Mouse (Mus musculus) natural killer cell, adult 2 months (primary cell): Measurements from ENCODE around the gene Shb.
A peak's percentile ranks its signal among the peaks of the same experiment; 100 is the strongest.

Experiments used
- DNase-seq, 2 experiments: peaks; one replicate each; pipeline ENCODE4 v3.0.0; 2022; ENCODE audit warnings: low spot score in 2 of 2

The Shb gene

DNA sequence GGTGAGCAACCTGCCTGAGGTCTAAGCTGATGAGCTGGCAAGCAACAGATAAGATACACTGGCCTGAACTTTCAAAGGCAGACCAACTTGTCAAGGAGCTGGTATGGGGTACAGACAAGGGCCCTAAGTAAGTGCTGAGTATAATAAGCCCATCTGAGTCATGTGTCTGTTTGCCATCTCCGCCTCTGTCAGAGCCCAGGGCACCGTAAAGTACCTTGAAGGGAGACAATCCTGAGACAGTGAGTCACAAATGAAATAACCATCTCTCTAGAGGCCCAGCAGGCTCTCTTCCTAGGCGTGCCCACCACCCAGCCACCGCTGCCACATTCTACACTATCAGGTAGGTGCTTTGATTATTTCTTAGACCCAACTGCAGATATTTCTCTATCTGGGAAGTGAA, 77.3 kb downstream of the Shb start:
- DNase-seq, result no peak

DNA sequence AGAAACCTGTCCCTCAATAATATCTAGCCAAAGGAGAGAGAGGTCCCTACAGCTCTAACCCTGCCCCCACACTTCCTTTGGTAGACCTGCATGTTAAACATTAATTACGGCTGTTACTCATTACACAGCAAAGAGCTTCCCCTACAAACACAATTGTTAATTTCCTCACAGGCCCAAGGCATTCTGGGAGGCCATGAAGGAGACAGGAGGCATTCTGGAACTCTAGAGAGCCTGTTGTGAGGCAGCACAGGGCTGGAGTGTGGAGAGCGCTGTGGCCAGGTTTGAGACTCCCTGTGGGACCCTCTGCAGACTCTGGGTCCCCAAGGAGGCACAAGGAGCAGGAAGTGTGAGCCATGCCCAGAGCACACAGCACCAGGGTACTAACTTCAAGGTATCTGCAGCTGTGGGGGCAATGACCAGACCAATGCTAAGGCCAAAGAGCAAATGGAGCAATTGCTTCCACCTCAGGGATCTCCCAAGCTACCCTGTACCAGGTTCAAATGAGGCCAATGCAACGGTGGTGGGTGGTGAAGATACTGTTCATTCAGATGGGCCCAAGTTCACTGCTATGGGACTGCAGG, 78.9 kb downstream of the Shb start:
- DNase-seq, result no peak

DNA sequence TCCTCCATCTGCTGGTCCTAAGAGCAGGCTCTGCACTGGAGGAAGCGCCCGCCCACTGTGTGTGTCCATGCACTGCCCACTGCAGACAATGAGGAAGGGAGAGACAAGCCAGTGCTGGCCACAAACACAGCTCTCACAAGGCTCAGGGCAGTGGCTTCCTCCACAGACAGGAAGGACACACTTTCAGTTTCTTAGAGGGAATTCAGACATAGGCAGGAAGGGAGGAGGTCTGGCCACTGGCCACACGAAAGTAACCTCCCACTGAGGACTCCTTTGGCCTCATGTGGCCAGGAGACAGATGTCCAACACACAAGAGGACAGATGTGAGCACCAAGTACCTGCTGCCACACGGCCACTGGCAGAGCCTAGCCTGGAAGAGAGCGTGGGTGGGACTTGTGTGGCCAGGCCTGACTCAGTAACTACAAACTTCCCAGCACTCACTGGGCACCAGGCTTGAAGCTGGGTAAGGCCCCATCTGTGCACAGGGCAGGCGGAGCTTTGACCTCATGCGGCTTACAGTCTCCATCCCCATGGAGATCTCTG, 79.6 kb downstream of the Shb start:
- peak; percentile 19 to 42 for DNase-seq

DNA sequence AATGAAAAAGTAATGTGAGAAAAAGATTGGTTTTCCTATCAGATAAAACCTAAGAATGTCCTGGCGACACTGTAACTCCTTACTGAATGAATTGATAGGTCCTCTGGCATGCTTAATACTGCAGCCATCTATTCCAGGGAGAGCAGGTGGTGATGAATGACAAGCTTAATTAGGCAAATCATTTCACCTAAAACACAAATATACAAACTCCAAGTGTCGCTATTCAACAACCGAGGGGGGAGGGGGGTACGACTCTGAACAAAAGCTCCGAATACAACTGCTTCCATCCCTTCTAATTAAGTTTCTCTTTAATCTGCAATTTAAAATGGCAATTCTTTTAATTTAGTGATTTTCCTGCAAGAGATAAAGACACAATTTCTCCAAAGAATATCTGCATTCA, 83.3 kb downstream of the Shb start:
- no peak for DNase-seq

DNA sequence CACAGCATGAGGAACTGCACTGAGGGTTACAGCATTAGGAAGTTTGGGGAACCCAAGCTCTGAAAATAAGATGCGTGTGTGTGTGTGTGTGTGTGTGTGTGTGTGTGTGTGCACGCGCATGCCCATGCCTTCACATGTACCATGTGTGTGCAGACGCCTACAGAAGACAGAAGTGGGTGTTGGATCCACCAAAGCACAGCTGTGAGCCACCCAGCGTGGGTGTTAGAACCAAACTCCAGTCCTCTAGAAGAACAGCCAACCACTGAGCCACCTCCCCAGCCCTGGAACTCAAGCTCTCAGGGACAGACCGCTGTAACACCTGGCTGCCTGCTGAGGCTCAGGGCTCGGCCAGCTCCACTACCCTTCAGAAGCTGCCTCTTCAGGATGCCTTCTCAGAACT, 83.8 kb downstream of the Shb start:
- no peak for DNase-seq

DNA sequence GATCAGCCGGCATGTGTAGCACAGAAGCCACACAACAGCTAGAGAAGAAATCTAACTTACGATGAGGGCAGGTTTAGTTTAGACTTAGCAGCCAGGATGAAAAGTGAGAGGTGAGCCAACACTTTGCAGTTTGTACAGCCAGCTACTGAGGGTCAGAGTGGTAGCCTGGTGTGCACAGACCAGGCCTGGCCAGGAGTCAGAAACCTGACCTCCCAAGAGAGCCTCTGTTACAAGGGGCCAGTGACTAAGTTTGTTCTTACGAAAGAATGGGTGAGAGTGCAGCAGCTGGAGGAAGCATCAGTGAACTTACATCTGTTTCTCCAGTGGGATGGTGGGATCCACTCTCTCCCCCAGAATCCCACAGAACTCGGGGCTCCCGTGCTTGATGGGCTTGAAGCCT, 85.1 kb downstream of the Shb start:
- no peak for DNase-seq

DNA sequence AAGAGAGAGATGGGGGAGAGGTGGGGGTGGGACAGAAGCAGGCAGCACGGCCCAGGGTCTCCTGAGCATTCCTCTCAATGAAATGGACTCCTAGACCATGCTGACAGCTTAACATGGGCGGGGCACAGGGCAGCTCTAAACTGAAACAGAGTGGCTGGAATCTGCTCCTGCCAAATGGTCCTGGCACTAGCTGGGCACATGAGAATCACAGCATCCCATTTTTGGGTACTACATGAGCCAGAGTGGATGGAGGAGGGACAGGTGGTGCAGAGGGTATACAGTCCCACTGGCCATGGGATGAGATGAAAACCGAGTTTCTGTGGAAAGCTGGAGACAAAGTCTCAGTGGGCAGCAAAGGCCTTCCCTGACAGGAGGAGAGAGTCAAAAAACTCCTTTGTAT, 87.0 kb downstream of the Shb start:
- no peak for DNase-seq

DNA sequence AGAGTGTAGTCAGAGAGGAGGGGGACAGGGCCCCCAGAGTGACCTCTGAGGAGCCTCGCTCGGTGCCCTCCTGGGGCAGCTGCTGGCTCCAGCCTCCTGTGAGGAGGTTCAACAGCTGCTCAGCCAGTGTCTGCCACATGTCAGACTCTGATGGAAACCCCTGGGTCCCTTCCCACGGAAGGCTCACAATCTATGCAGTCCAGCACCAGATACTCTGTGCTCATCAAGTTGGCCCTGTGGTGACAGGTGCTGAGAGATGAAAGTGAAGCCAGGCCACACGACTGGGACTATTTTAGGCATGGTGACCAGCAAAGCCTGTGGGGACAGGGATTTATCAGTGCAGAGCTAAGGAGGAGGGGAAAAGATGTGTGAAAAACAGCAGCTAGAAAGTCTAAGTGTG, 87.5 kb downstream of the Shb start:
- DNase-seq, result no peak

DNA sequence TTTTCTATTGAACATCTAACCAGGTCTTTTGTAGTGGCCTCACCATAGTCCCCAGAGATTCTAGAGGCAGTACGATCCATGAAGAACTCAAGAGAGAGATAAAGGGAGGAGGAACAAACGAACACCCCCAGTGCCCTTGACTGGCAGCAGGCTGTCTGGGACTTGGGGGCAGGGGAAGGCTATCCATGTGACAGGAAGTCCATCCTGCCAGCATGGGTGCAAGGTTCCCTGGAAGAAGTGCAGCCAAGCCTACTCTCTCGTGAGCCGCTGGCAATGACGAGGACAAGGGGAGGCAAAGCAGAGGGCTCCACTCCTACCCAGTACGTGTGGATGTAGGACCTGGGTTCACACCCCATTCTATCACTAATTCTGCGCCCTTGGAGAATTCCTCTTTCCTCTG, 88.6 kb downstream of the Shb start:
- no peak for DNase-seq

DNA sequence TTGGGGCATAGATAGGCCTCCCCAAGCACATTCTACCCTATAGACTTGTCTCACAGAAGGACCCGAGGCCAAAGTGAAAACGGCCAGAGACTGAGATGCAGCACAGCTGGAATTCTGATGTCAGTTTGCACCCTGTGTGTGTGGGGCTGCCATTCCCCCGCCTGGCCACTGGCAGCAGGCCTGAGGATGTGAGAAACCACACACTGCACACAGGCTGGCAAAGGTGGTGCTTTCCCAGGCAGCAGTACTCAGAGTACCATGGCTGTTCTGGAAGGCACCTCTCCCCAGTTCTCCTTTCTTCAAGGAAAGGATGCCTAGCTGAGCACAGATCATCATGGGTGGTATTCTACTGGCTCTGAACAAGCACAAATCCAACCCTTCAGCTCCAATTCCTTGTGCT, 90.0 kb downstream of the Shb start:
- peak in 1 of 2 experiments; percentile 23 for DNase-seq

DNA sequence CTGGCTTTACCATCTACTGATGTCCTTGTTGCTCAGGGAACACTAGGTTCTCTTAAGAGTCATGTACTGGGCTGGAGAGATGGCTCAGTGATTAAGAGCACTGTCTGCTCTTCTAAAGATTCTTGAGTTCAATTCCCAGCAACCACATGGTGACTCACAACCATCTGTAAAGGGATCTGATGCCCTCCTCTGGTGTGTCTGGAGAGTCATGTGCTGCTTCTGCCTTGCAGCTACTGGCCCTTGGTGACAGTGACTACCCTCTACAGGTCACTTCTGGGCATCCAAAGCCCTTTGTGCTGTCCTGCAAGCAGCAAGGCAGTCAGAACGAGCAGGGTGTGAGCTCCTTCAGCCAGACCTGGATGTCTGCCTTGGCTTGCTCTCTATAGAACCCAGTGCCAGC, 90.5 kb downstream of the Shb start:
- DNase-seq, result no peak

DNA sequence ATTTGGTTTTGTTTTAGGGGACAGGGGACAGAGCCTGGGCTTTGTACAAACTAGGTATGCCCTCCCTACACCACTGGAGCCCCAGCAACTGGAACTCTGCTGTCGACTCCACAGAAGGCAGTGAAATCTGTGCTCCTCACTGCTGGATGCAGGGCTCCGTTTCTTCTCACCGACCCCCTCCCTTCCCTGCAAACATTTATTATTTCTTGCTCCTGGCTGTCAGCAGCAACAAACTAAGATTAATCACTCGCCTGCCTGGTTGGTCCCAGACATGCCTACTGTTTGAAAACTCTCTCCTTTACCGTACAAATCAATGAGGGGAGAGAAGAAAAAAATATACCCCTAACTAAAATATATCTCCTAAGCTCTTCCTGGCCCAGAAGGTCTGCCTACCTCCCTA, 93.0 kb downstream of the Shb start:
- no peak for DNase-seq

DNA sequence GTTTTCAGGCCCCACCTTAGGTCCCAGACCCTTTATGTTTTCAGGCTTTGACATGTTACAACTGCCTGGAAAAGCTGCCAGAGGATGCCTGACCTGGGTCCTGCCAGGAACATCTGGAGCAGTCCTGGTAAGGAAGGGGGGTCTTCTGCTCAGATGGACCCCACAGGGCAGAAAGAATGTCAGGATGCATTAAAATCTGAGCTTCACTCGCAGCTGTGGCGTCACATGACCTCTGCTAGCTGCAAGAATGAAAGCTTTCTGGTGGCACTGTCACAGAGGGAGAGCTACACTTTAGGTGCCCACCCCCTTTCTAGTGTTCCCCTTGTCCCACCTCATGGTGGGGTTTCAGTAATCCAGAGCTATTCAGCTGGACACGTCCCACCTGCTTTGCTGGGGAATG, 95.3 kb downstream of the Shb start:
- DNase-seq, result no peak

DNA sequence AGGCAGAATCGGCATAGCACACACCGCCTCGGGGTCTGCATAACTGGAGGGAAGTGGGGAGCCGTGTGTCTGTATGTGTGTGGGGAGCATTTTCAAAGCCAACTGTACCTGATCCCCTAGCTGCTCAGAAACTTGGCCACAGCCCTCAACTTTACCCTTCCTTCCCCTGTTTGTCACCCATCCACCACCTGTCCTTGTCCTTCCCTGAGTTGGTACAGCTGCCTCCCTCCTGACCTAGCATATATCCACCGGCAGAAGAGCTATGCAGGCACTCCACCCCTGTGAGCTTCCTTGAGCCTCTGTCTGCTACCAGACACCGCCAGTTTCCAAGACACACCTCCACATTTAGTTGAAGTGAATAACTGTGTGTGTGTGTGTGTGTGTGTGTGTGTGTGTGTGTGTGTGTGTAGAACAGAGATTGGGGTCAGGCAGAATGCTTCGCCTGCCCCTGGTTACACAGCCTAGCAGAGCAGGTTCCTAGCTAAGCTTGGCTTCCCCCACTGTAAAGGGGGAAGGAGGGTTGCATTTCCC, 95.8 kb downstream of the Shb start:
- DNase-seq, result no peak

DNA sequence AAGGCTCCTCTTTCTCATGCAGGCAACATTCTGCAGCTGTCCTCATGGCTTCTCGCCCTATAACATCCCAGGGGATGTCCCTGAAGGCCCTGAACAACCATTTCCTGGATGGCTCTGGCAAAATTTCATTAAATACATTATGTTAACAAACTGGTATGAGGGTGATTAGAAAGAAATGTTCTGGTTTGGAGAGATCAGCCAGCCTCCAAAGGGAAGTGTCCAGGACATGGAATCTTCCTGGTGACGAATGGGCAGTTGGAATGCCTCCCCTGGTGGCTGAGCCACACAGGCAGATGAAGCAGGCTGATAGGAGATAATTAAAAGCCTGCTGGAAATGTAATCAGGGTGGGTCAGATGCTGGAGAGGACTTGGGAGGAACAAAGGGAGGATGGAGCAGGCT, 96.4 kb downstream of the Shb start:
- DNase-seq, result no peak

DNA sequence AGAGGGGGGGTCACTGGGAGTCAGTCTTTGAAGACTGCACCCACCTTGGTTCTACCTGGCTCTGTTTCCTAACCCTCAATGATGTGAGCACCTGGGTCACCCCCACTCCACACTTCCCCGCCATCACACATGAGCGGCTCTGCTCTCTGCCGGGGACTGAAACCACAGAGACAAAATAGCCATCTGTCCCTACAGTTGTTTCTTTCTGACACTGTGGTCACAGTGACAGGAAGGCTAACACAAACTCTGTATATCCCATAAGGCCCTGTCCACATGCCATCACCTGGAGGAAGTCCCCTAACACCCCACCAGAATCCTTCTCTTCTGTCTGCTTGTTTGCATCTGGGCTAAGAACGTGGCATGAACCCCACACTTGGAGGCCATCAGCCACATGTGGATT, 97.6 kb downstream of the Shb start:
- DNase-seq, result no peak

DNA sequence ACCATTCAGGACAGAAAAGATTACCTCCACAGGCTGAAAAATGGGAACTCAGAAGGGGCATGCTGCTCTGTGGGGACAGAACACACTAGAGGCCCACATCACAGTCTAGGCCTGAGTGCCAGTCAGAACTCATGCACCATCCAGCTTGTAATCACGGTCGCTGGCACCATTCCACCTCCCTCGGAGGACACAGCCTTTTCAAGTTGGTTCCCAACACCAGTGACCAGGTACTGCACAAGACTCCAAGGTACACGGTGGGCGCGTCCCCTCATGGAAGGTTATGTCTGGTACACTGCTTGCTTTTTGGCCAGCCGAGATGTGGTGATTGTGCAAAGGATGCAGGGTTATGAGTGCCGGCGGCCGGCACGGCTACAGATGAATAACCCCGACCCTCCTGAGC, 98.2 kb downstream of the Shb start:
- no peak for DNase-seq

DNA sequence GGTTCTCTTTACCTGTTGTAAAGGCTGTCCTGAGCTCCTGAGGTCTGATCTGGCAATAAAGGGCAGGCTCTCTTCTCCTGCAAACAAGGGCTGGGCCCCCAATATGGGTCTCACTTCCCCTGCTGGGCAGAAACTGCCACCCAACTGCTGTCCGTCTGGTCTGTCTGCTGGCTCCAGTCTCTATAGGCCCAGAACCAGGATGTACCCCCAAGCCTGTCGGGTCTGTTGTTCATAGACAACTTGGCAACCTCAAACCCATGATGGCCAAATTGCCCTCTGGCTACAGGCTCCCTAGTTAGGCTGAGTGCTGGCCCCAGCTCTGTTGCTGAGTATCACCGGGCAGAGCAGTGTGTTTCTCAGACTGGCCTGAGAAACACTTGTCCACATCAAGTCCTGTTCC, 100.5 kb downstream of the Shb start:
- no peak for DNase-seq

DNA sequence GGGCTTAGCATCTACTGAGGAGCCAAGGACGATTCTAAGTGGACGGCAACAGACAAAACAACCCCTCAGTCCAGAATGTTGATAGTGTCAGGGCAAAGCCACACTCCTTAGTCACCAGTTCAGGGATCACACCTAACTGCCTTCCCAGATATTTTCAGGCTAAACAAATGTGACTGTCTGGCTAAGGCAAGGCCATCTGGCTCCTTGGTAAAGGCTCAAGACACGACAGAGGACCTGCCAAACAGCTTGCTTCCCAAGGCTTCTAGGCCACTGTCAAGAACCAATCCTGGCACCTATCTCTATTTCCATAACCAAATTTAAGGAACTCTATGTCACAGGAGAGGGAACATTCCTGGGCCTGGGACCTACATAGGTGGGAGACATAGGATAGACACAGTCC, 101.0 kb downstream of the Shb start:
- DNase-seq, result no peak

DNA sequence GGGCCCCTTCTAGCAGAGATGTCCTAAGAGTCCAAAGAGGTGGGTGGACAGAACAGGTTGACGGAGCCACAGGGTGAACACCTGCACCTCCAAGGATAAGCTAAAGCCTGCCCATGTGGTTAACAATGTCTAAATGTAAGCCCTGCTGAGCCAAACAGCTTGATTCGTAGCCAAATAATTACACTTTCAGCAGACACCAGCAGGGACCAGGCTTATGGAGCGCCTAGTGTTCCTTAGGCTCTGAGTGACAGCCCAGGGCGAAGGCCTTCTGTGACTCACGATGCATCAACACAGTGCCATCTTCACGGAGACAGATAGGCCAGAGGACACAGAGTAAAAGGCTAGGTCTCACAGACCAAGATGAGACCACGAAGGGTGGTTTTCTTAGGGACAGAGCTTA, 102.8 kb downstream of the Shb start:
- DNase-seq, result no peak

DNA sequence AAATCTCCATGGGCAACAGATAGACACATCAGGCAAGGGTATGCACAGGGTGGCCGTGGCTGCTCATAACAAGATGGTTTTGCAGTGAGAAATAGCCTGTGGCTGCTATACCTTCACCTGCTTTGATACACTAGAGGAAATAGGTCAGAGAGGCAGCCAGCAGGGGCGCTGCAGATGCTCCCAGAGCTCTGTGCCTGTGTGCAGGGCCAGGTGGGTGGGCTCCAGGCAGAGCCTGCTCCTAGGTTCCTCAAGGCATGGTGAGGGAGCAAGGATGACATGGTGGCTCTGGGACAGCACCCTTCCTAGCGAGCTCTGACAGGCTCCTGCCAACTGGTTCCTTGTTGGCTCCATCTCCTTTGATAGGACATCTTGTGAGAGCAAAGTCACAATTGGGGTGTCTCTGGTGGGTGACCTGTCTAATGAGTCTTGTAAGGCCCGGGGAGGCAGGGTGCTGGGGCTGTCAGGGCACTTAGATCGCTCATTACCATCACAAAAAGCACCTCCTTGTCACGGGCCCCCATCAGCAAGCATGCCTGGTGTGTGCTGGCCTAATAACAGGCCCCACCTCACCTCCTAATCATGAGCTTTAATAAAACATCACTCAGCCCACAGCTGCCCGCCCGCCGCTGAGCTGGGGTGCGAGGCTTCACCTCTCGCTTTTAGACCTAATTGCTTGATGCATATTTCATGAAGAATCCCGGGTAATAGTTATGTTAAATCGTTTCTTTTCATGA, 105.4 kb downstream of the Shb start:
- no peak for DNase-seq

DNA sequence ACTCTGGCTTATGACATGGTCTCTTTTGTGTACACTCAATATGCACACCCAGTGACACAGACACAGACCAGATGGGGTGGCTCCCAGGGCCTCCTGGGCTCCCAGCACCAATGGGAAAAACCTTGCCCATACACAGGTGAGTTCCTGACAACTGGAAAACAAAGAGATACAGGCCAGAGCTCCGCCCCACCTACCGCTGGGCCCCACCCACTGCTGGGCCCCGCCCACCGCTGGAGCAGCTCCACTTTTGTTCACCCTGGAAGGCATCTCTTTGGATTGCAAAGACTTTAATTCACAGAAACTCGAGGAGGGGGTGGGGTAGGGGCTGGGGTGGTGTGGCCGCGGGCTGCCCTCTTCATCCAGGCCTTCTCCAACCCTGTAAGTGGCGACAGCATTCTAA, 108.9 kb downstream of the Shb start:
- DNase-seq, result no peak

DNA sequence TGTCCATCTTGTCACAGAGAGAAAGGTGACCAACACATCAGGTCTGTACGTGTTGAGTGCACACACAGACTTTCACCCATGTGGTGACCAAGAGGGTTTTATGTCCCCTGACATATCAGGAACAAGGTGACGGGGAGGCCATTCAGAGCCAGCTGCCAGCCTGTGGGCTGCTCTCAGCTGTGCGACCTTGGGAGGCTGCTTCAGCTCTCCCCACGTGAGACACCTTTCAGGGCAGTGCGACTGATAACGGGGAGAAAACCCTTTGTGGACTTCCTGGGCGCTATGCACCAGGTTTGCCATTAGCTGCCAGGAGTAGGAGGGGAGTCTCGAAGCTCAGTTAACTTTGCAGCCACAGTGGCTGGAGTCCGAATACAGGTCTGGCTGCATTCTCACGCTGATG, 109.6 kb downstream of the Shb start:
- no peak for DNase-seq
